Mouse (Mus musculus) urinary bladder, adult 18-20 months (tissue): ENCODE results near the gene Mrgprg.

Experiments used
- DNase-seq, 2 experiments: peaks; one replicate each; pipeline ENCODE4 v3.0.0; 2022; ENCODE audit warnings: low spot score in 2 of 2, mixed read lengths in 2 of 2

The Mrgprg gene

GRCm38 (mm10) chr7:143755357-143756124 is 11.3 kb downstream of the Mrgprg start:
- no peak for DNase-seq

- no peak for DNase-seq
Measured at GRCm38 (mm10) chr7:143753990-143754715, 12.6 kb downstream of the Mrgprg start.

- no peak for DNase-seq
Measured at GRCm38 (mm10) chr7:143752606-143753005, 14.2 kb downstream of the Mrgprg start.

- DNase-seq = no peak
Measured at GRCm38 (mm10) chr7:143752056-143752455, 14.7 kb downstream of the Mrgprg start.

GRCm38 (mm10) chr7:143751380-143751779 is 15.4 kb downstream of the Mrgprg start:
- no peak for DNase-seq

- no peak for DNase-seq
Measured at GRCm38 (mm10) chr7:143749045-143749444, 17.7 kb downstream of the Mrgprg start.

GRCm38 (mm10) chr7:143748041-143748868 is 18.5 kb downstream of the Mrgprg start:
- peak; percentile 82 for DNase-seq

- no peak for DNase-seq
Measured at GRCm38 (mm10) chr7:143740653-143741052, 26.1 kb downstream of the Mrgprg start.

GRCm38 (mm10) chr7:143739511-143740461 is 27.0 kb downstream of the Mrgprg start:
- peak; percentile 85 to 87 for DNase-seq

GRCm38 (mm10) chr7:143738601-143739006 is 28.2 kb downstream of the Mrgprg start:
- peak in 1 of 2 experiments; percentile 25 for DNase-seq

- peak in 1 of 2 experiments; percentile 33 for DNase-seq
Measured at GRCm38 (mm10) chr7:143738194-143738593, 28.6 kb downstream of the Mrgprg start.

GRCm38 (mm10) chr7:143733746-143734145 is 33.0 kb downstream of the Mrgprg start:
- DNase-seq = no peak

- peak in 1 of 2 experiments; percentile 20 for DNase-seq
Measured at GRCm38 (mm10) chr7:143729886-143730285, 36.9 kb downstream of the Mrgprg start.

- no peak for DNase-seq
Measured at GRCm38 (mm10) chr7:143726396-143726795, 40.4 kb downstream of the Mrgprg start.

- peak in 1 of 2 experiments; percentile 72 for DNase-seq
Measured at GRCm38 (mm10) chr7:143723841-143724240, 43.0 kb downstream of the Mrgprg start.

- no peak for DNase-seq
Measured at GRCm38 (mm10) chr7:143722646-143723045, 44.1 kb downstream of the Mrgprg start.

- no peak for DNase-seq
Measured at GRCm38 (mm10) chr7:143717811-143718210, 49.0 kb downstream of the Mrgprg start.
